Mouse (Mus musculus): ENCODE data around the gene Tubgcp6. TPM values are rescaled to one million over a fixed set of nuclear protein-coding genes. Genes with fewer than 3 reads are reported as not detected.

Gene Tubgcp6
- polyA plus RNA-seq (2014; fragmentation: Illumina TruSeq; extraction: RNeasy Lipid Tissue Mini Kit (QIAGEN cat#74804); ENCODE audit: insufficient read depth, low read depth, low replicate concordance) = 6.4 TPM

GRCm38 (mm10) chr15:89122649-89123366 lies at the start of gene Tubgcp6:
Gene Tubgcp6 (minus strand): TSS chr15:89123112.

GRCm38 (mm10) chr15:89149271-89150040 lies 26.5 kb upstream of the Tubgcp6 start, which contains the start of gene Mapk11:
Gene Mapk11 (minus strand): TSS chr15:89149628.

GRCm38 (mm10) chr15:89140659-89141252 lies 17.8 kb upstream of the Tubgcp6 start, which contains the start of gene Mapk12:
Gene Mapk12 (minus strand): TSS chr15:89140703.

GRCm38 (mm10) chr15:89128382-89129350 lies 5.8 kb upstream of the Tubgcp6 start, which contains the start of gene Hdac10:
Gene Hdac10 (minus strand): TSS chr15:89128700.

GRCm38 (mm10) chr15:89088607-89089247 lies 34.2 kb downstream of the Tubgcp6 start, which contains the start of gene Selenoo:
Gene Selenoo (plus strand): TSS chr15:89089084.

GRCm38 (mm10) chr15:89074613-89075477 lies 48.1 kb downstream of the Tubgcp6 start, which contains the start of gene Trabd:
Gene Trabd (plus strand): TSS chr15:89075124.

GRCm38 (mm10) chr15:89059161-89059931 lies 63.6 kb downstream of the Tubgcp6 start, which contains the start of gene Panx2:
Gene Panx2 (plus strand): TSS chr15:89059734.

Other genes starting within 250 kb of the Tubgcp6 start
- gene Ttll8, start 168.7 kb downstream of the Tubgcp6 start, polyA plus RNA-seq (2014; fragmentation: Illumina TruSeq; extraction: RNeasy Lipid Tissue Mini Kit (QIAGEN cat#74804); ENCODE audit: insufficient read depth, low read depth, low replicate concordance) = 0.12 TPM
- gene Mlc1, start 144.1 kb downstream of the Tubgcp6 start, polyA plus RNA-seq (2014; fragmentation: Illumina TruSeq; extraction: RNeasy Lipid Tissue Mini Kit (QIAGEN cat#74804); ENCODE audit: insufficient read depth, low read depth, low replicate concordance) = 30.7 TPM
- 0.38 TPM for gene Mov10l1, start 140.2 kb downstream of the Tubgcp6 start, polyA plus RNA-seq (2014; fragmentation: Illumina TruSeq; extraction: RNeasy Lipid Tissue Mini Kit (QIAGEN cat#74804); ENCODE audit: insufficient read depth, low read depth, low replicate concordance)
- 0.07 TPM for gene Panx2, start 63.4 kb downstream of the Tubgcp6 start, polyA plus RNA-seq (2014; fragmentation: Illumina TruSeq; extraction: RNeasy Lipid Tissue Mini Kit (QIAGEN cat#74804); ENCODE audit: insufficient read depth, low read depth, low replicate concordance)
- 38.3 TPM for gene Trabd, start 48.0 kb downstream of the Tubgcp6 start, polyA plus RNA-seq (2014; fragmentation: Illumina TruSeq; extraction: RNeasy Lipid Tissue Mini Kit (QIAGEN cat#74804); ENCODE audit: insufficient read depth, low read depth, low replicate concordance)
- gene Selenoo, start 34.0 kb downstream of the Tubgcp6 start, polyA plus RNA-seq (2014; fragmentation: Illumina TruSeq; extraction: RNeasy Lipid Tissue Mini Kit (QIAGEN cat#74804); ENCODE audit: insufficient read depth, low read depth, low replicate concordance) = 16.0 TPM
- gene Hdac10, start 5.6 kb upstream of the Tubgcp6 start, polyA plus RNA-seq (2014; fragmentation: Illumina TruSeq; extraction: RNeasy Lipid Tissue Mini Kit (QIAGEN cat#74804); ENCODE audit: insufficient read depth, low read depth, low replicate concordance) = 10.1 TPM
- gene Mapk12, start 17.6 kb upstream of the Tubgcp6 start, polyA plus RNA-seq (2014; fragmentation: Illumina TruSeq; extraction: RNeasy Lipid Tissue Mini Kit (QIAGEN cat#74804); ENCODE audit: insufficient read depth, low read depth, low replicate concordance) = 26.9 TPM
- gene Mapk11, start 26.5 kb upstream of the Tubgcp6 start, polyA plus RNA-seq (2014; fragmentation: Illumina TruSeq; extraction: RNeasy Lipid Tissue Mini Kit (QIAGEN cat#74804); ENCODE audit: insufficient read depth, low read depth, low replicate concordance) = 8.1 TPM
- gene Plxnb2, start 57.7 kb upstream of the Tubgcp6 start, polyA plus RNA-seq (2014; fragmentation: Illumina TruSeq; extraction: RNeasy Lipid Tissue Mini Kit (QIAGEN cat#74804); ENCODE audit: insufficient read depth, low read depth, low replicate concordance) = 120 TPM
- gene Dennd6b, start 73.4 kb upstream of the Tubgcp6 start, polyA plus RNA-seq (2014; fragmentation: Illumina TruSeq; extraction: RNeasy Lipid Tissue Mini Kit (QIAGEN cat#74804); ENCODE audit: insufficient read depth, low read depth, low replicate concordance) = 3.5 TPM
- 13.9 TPM for gene Ppp6r2, start 88.4 kb upstream of the Tubgcp6 start, polyA plus RNA-seq (2014; fragmentation: Illumina TruSeq; extraction: RNeasy Lipid Tissue Mini Kit (QIAGEN cat#74804); ENCODE audit: insufficient read depth, low read depth, low replicate concordance)
- gene Sbf1, start 192.2 kb upstream of the Tubgcp6 start, polyA plus RNA-seq (2014; fragmentation: Illumina TruSeq; extraction: RNeasy Lipid Tissue Mini Kit (QIAGEN cat#74804); ENCODE audit: insufficient read depth, low read depth, low replicate concordance) = 32.8 TPM
- not detected for gene Adm2, start 199.6 kb upstream of the Tubgcp6 start, polyA plus RNA-seq (2014; fragmentation: Illumina TruSeq; extraction: RNeasy Lipid Tissue Mini Kit (QIAGEN cat#74804); ENCODE audit: insufficient read depth, low read depth, low replicate concordance)
- gene Miox, start 211.3 kb upstream of the Tubgcp6 start, polyA plus RNA-seq (2014; fragmentation: Illumina TruSeq; extraction: RNeasy Lipid Tissue Mini Kit (QIAGEN cat#74804); ENCODE audit: insufficient read depth, low read depth, low replicate concordance) = not detected
- 23.1 TPM for gene Lmf2, start 232.5 kb upstream of the Tubgcp6 start, polyA plus RNA-seq (2014; fragmentation: Illumina TruSeq; extraction: RNeasy Lipid Tissue Mini Kit (QIAGEN cat#74804); ENCODE audit: insufficient read depth, low read depth, low replicate concordance)
- 62.3 TPM for gene Ncaph2, start 232.6 kb upstream of the Tubgcp6 start, polyA plus RNA-seq (2014; fragmentation: Illumina TruSeq; extraction: RNeasy Lipid Tissue Mini Kit (QIAGEN cat#74804); ENCODE audit: insufficient read depth, low read depth, low replicate concordance)